Mouse (Mus musculus) ES-E14 (cell line): ENCODE measurements around the gene Gm29609. TPM values are rescaled to one million over a fixed set of nuclear protein-coding genes. Genes with fewer than 3 reads are reported as not detected.
A peak's percentile ranks its signal among the peaks of the same experiment; 100 is the strongest.

Source experiments
- DNase-seq: peaks from one replicate; pipeline ENCODE4 v3.0.0-alpha.2; 2013; ENCODE audit warnings: low read depth, low spot score
- H3K27ac ChIP-seq: 2 replicates; pipeline ENCODE4 v1.5.1; 2012; ENCODE audit warnings: low read depth, mild to moderate bottlenecking, low read length, moderate library complexity, mixed read lengths; ENCODE audit not compliant: poor library complexity, insufficient read depth, severe bottlenecking
- H3K36me3 ChIP-seq: 2 replicates; pipeline ENCODE4 v1.6.1; 2012; ENCODE audit warnings: mild to moderate bottlenecking, low read length, moderate library complexity, mixed read lengths; ENCODE audit not compliant: control insufficient read depth, poor library complexity, insufficient read depth, severe bottlenecking
- H3K4me1 ChIP-seq, 2 experiments: fragments of 150-350 bp in 1 of 2; sonication (generic) in 1 of 2; 2 replicates each; pipeline ENCODE4 v1.6.1; 2012; ENCODE audit warnings: low read length in 2 of 2, mild to moderate bottlenecking in 1 of 2, mixed read lengths in 1 of 2; ENCODE audit not compliant: control insufficient read depth in 2 of 2, insufficient read depth in 2 of 2, poor library complexity in 1 of 2
- H3K4me3 ChIP-seq, 2 experiments: fragments of 150-350 bp in 1 of 2; sonication (generic) in 1 of 2; 2 replicates each; pipeline ENCODE4 v1.5.1; 2012; ENCODE audit warnings: low read length in 2 of 2, low read depth in 1 of 2, mild to moderate bottlenecking in 1 of 2, mixed read lengths in 1 of 2; ENCODE audit not compliant: insufficient read depth in 1 of 2, poor library complexity in 1 of 2, severe bottlenecking in 1 of 2
- H3K9ac ChIP-seq: 2 replicates; pipeline ENCODE4 v1.6.1; 2012; ENCODE audit warnings: low read depth, mild to moderate bottlenecking, low read length, mixed read lengths; ENCODE audit not compliant: poor library complexity, insufficient read depth, severe bottlenecking
- H3K9me3 ChIP-seq: fragments of 150-350 bp; sonication (generic); 2 replicates; pipeline ENCODE4 v1.6.1; 2012; ENCODE audit warnings: low read depth, mild to moderate bottlenecking, low read length; ENCODE audit not compliant: control insufficient read depth, insufficient read depth
- CHD2 ChIP-seq: IDR thresholded peaks from 2 replicates; pipeline ENCODE4 v1.6.1; 2014; ENCODE audit warnings: mild to moderate bottlenecking, low read depth, low read length, inconsistent platforms
- HCFC1 ChIP-seq: IDR thresholded peaks from 2 replicates; pipeline ENCODE4 v1.6.1; 2012; ENCODE audit warnings: low read length, inconsistent platforms, borderline replicate concordance; ENCODE audit not compliant: insufficient read depth
- MAFK ChIP-seq: IDR thresholded peaks from 2 replicates; pipeline ENCODE4 v1.6.1; 2014; ENCODE audit warnings: mild to moderate bottlenecking, low read depth, low read length, inconsistent platforms; ENCODE audit not compliant: insufficient read depth
- ZC3H11A ChIP-seq: IDR thresholded peaks from 2 replicates; pipeline ENCODE4 v1.6.1; 2012; ENCODE audit warnings: low read depth, mild to moderate bottlenecking, inconsistent platforms, low read length, borderline replicate concordance
- ZNF384 ChIP-seq: IDR thresholded peaks from 2 replicates; pipeline ENCODE4 v1.6.1; 2012; ENCODE audit warnings: low read depth, low read length, inconsistent platforms
- in situ Hi-C, 2 experiments: fragments of 600-800 bp; cut with MboI; formaldehyde crosslinking; loops; one replicate each; pipeline ENCODE4 v1.15.1; 2025; ENCODE audit warnings: low sequenced_read_pairs in 2 of 2, inconsistent platforms in 1 of 2; ENCODE audit not compliant: unreplicated experiment in 2 of 2
- total RNA-seq: library from RNA; depleted of rRNA; stranded (reverse); fragments of 300-350 nt; gene quantifications from 2 replicates; pipeline ENCODE4 v1.2.3, GENCODE M21; 2012; rRNA removed

The Gm29609 gene
- total RNA-seq: 3.1 and 6.3 TPM in 2 replicates

GRCm38 (mm10) chr5:31179766-31180630, at the start of gene Gm29609, which contains the start of gene Gtf3c2:
Gene Gm29609, minus strand, starts transcription at chr5:31179911.
Gene Gtf3c2, minus strand, starts transcription at chr5:31180144.
- DNase-seq: peak; percentile 95
- Histone ChIP-seq H3K36me3 (no peaks in the 10 kb centered on the region; the same call in 1 of the 2 replicates), H3K27ac (peak within 1 kb of the TSS; percentile 89), H3K9me3 (no peaks in the 10 kb centered on the region), H3K4me1 (peaks cover 2% of the 10 kb centered on the region in 2 experiments; a peak in 2 of 4 replicates), H3K9ac (peak within 1 kb of the TSS; percentile 94), H3K4me3 (peak within 1 kb of the TSS; percentile 95 to 97)
- TF ChIP-seq CHD2 (no peak), HCFC1 (peak; percentile 78)
- in situ Hi-C loops: no loop called here

DNA sequence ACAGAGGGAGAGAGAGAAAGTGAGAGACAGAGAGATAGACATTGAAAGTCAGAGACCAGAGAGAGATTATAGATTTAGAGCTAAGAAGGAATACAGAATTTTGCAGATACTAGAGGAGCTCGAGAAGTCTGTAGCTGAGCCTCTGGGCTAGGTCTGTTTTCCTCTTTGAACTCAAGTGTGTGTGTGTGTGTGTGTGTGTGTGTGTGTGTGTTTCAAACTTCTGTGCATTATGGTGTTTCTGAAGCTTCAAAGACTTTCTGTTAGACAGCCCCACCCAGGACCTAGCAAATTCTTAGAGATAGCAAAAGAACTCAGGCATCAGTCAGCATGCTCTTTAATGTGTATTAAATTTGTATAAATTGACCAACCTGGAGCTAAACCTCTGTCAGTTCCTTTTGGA, 46.9 kb upstream of the Gm29609 start:
- in situ Hi-C loops: no loop called here
- Histone ChIP-seq H3K4me1 (no peaks in the 10 kb centered on the region), H3K27ac (no peak overlapping the region), H3K9me3 (no peaks in the 10 kb centered on the region), H3K9ac (no peak overlapping the region), H3K4me3 (no peak overlapping the region), H3K36me3 (no peaks in the 10 kb centered on the region)
- DNase-seq: no peak
- TF ChIP-seq MAFK: no peak
- TF ChIP-seq ZC3H11A: no peak
- no peak for TF ChIP-seq HCFC1
- no peak for TF ChIP-seq CHD2
- TF ChIP-seq ZNF384: no peak

DNA sequence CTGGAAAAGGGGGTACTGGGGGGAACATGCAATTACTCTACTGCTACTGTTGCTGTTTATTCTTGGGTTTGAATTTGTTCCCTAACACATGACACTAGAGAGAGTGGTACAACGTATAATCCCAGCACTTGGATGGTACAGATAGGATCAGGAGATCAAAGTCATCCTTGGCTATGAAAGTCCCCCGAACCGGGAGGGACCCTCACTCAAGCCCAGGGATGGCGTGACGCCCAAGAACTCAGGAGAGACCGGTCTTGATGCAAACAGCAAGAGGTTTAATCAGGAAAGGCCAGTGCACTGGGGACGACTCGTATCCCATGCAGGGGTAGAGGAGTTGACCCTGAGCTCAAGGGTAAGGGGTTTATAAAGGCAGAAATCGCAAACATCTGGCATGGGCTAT, 43.0 kb upstream of the Gm29609 start:
- no peak for DNase-seq
- peaks cover 0 to 3% of the 10 kb centered on the region in 2 experiments; a peak in 1 of 4 replicates for H3K4me1 ChIP-seq
- in situ Hi-C loops: no loop called here

DNA sequence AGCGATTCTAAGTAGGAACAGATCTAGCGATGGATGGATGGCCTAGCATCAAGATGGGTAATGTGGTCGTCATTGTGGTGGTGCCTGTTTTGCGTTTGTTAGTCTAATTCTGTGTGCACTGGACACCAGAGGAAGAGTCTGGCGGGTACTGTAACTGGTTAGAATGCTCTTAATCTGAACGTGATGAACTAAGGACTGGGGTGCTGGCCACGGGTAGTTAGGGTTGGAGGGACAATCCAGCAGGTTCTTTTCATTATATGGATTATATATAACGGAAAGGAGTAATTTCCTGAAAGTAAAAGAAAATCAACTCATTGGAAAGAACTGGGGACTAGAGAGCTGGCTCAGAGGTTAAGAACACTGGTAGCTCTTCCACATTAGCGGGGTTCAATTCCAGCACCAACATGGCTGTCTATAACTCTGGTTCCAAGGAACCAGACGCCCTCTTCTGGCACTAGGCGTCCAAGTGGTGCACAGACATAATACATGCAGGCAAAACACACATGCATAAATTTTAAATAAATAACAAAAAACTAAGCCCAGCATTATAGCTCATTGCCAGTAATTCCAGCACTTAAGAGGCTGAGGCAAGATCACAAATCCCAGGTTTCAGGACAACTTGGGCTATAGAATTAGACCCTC, 41.7 kb upstream of the Gm29609 start:
- Histone ChIP-seq H3K4me1 (peaks cover 0 to 3% of the 10 kb centered on the region in 2 experiments; a peak in 1 of 4 replicates), H3K36me3 (no peaks in the 10 kb centered on the region), H3K9me3 (no peaks in the 10 kb centered on the region), H3K4me3 (peak overlapping the region; percentile 81 to 96), H3K9ac (peak overlapping the region; percentile 96), H3K27ac (peak overlapping the region; percentile 67)
- DNase-seq: peak; percentile 43
- in situ Hi-C loops: no loop called here
- no peak for TF ChIP-seq ZC3H11A
- TF ChIP-seq ZNF384: no peak
- TF ChIP-seq HCFC1: no peak
- no peak for TF ChIP-seq CHD2
- no peak for TF ChIP-seq MAFK

More for the DNA sequence above, 43.0 kb upstream of the Gm29609 start:
- H3K9ac ChIP-seq: no peak overlapping the region
- H3K27ac ChIP-seq: no peak overlapping the region
- H3K4me3 ChIP-seq: no peak overlapping the region
- TF ChIP-seq CHD2 (no peak), MAFK (no peak), ZNF384 (no peak), HCFC1 (no peak), ZC3H11A (no peak)
- H3K36me3 ChIP-seq: no peaks in the 10 kb centered on the region
- no peaks in the 10 kb centered on the region for H3K9me3 ChIP-seq
